Mouse (Mus musculus): ENCODE measurements around the gene Ezh1. TPM values are rescaled to one million over a fixed set of nuclear protein-coding genes. Genes with fewer than 3 reads are reported as not detected.
"Not testable (repeated sequence)": the region's sequence is repeated elsewhere in the genome, so short reads cannot be mapped to it uniquely, and the experiment has no call there.

Ezh1 gene
- polyA plus RNA-seq, 1 experiment from 2014 or later: 10.2 TPM

- Histone ChIP-seq H3K27ac (ENCODE audit: low read depth, low read length) (no peak overlapping the region), H3K4me1 (ENCODE audit: control insufficient read depth, insufficient read depth, low read length) (peaks cover 37% of the 10 kb centered on the region), H3K27me3 (ENCODE audit: control insufficient read depth, insufficient read depth, low read length) (peaks cover 71% of the 10 kb centered on the region), H3K9me3 (replicated peaks; ENCODE audit: control insufficient read depth, low read length) (no peaks in the 10 kb centered on the region), H3K4me3 (ENCODE audit: low read depth, low read length) (no peak overlapping the region), H3K36me3 (ENCODE audit: control insufficient read depth, insufficient read depth, low read length) (peaks cover 3% of the 10 kb centered on the region; the same call in 1 of the 2 replicates), H3K9ac (ENCODE audit: low read depth, low read length) (no peak overlapping the region), H3K4me2 (no peak overlapping the region)
- WGBS (ENCODE audit: insufficient replicate concordance): 62% methylated on average over 14 of the region's 14 CpGs
- ATAC-seq (replicated peaks; ENCODE audit: insufficient number of reproducible peaks, low FRiP score, low TSS enrichment): no peak
Measured at GRCm38 (mm10) chr11:101166357-101166756, 59.9 kb downstream of the Ezh1 start.

- no peak for ATAC-seq (replicated peaks; ENCODE audit: insufficient number of reproducible peaks, low FRiP score, low TSS enrichment)
- no peak overlapping the region for H3K9ac ChIP-seq (ENCODE audit: low read depth, low read length)
Measured at GRCm38 (mm10) chr11:101164677-101165580, 61.3 kb downstream of the Ezh1 start.

GRCm38 (mm10) chr11:101164351-101164665 lies 62.0 kb downstream of the Ezh1 start:
- ATAC-seq (replicated peaks; ENCODE audit: insufficient number of reproducible peaks, low FRiP score, low TSS enrichment): no peak
- Histone ChIP-seq H3K4me1 (ENCODE audit: control insufficient read depth, insufficient read depth, low read length) (peaks cover 25% of the 10 kb centered on the region), H3K9me3 (replicated peaks; ENCODE audit: control insufficient read depth, low read length) (no peaks in the 10 kb centered on the region), H3K27me3 (ENCODE audit: control insufficient read depth, insufficient read depth, low read length) (peaks cover 63% of the 10 kb centered on the region), H3K4me3 (ENCODE audit: low read depth, low read length) (peak overlapping the region; percentile 39), H3K9ac (ENCODE audit: low read depth, low read length) (no peak overlapping the region), H3K27ac (ENCODE audit: low read depth, low read length) (no peak overlapping the region), H3K4me2 (peak overlapping the region; percentile 75), H3K36me3 (ENCODE audit: control insufficient read depth, insufficient read depth, low read length) (peaks cover 3% of the 10 kb centered on the region; the same call in 1 of the 2 replicates)
- 10% methylated on average over 21 of the region's 21 CpGs for WGBS (ENCODE audit: insufficient replicate concordance)

More at GRCm38 (mm10) chr11:101164677-101165580, 61.3 kb downstream of the Ezh1 start:
- Histone ChIP-seq H3K9me3 (replicated peaks; ENCODE audit: control insufficient read depth, low read length) (no peaks in the 10 kb centered on the region), H3K4me1 (ENCODE audit: control insufficient read depth, insufficient read depth, low read length) (peaks cover 31% of the 10 kb centered on the region), H3K4me2 (peak overlapping the region; percentile 75), H3K27ac (ENCODE audit: low read depth, low read length) (no peak overlapping the region), H3K27me3 (ENCODE audit: control insufficient read depth, insufficient read depth, low read length) (peaks cover 68% of the 10 kb centered on the region), H3K4me3 (ENCODE audit: low read depth, low read length) (peak overlapping the region; percentile 39), H3K36me3 (ENCODE audit: control insufficient read depth, insufficient read depth, low read length) (peaks cover 3% of the 10 kb centered on the region; the same call in 1 of the 2 replicates)
- 18% methylated on average over 35 of the region's 35 CpGs for WGBS (ENCODE audit: insufficient replicate concordance)

GRCm38 (mm10) chr11:101163476-101164350 lies 62.5 kb downstream of the Ezh1 start:
- 0 out of 2 replicates have a peak, but pooled peaks have one; percentile 41 for ATAC-seq (replicated peaks; ENCODE audit: insufficient number of reproducible peaks, low FRiP score, low TSS enrichment)
- H3K9me3 ChIP-seq (replicated peaks; ENCODE audit: control insufficient read depth, low read length): no peaks in the 10 kb centered on the region
- no peak overlapping the region for H3K9ac ChIP-seq (ENCODE audit: low read depth, low read length)
- H3K4me3 ChIP-seq (ENCODE audit: low read depth, low read length): peak overlapping the region; percentile 39
- peaks cover 59% of the 10 kb centered on the region for H3K27me3 ChIP-seq (ENCODE audit: control insufficient read depth, insufficient read depth, low read length)
- no peak overlapping the region for H3K27ac ChIP-seq (ENCODE audit: low read depth, low read length)
- H3K4me1 ChIP-seq (ENCODE audit: control insufficient read depth, insufficient read depth, low read length): peaks cover 21% of the 10 kb centered on the region
- 21% methylated on average over 49 of the region's 49 CpGs for WGBS (ENCODE audit: insufficient replicate concordance)
- peak overlapping the region; percentile 75 for H3K4me2 ChIP-seq
- H3K36me3 ChIP-seq (ENCODE audit: control insufficient read depth, insufficient read depth, low read length): peaks cover 3% of the 10 kb centered on the region; the same call in 1 of the 2 replicates

- WGBS (ENCODE audit: insufficient replicate concordance): 71% methylated on average over 5 of the region's 5 CpGs
- H3K36me3 ChIP-seq (ENCODE audit: control insufficient read depth, insufficient read depth, low read length): peaks cover 3% of the 10 kb centered on the region; the same call in 1 of the 2 replicates
Measured at GRCm38 (mm10) chr11:101162772-101163171, 63.5 kb downstream of the Ezh1 start.

GRCm38 (mm10) chr11:101162301-101162700 lies 64.0 kb downstream of the Ezh1 start:
- no peak overlapping the region for H3K4me3 ChIP-seq (ENCODE audit: low read depth, low read length)
- H3K9ac ChIP-seq (ENCODE audit: low read depth, low read length): no peak overlapping the region
- no peak overlapping the region for H3K4me2 ChIP-seq
- 51% methylated on average over 5 of the region's 5 CpGs for WGBS (ENCODE audit: insufficient replicate concordance)
- peaks cover 44% of the 10 kb centered on the region for H3K27me3 ChIP-seq (ENCODE audit: control insufficient read depth, insufficient read depth, low read length)
- ATAC-seq (replicated peaks; ENCODE audit: insufficient number of reproducible peaks, low FRiP score, low TSS enrichment): no peak
- no peaks in the 10 kb centered on the region for H3K9me3 ChIP-seq (replicated peaks; ENCODE audit: control insufficient read depth, low read length)
- H3K27ac ChIP-seq (ENCODE audit: low read depth, low read length): no peak overlapping the region
- peaks cover 3% of the 10 kb centered on the region; the same call in 1 of the 2 replicates for H3K36me3 ChIP-seq (ENCODE audit: control insufficient read depth, insufficient read depth, low read length)
- H3K4me1 ChIP-seq (ENCODE audit: control insufficient read depth, insufficient read depth, low read length): peaks cover 13% of the 10 kb centered on the region; the same call in 1 of the 2 replicates

More at GRCm38 (mm10) chr11:101162772-101163171, 63.5 kb downstream of the Ezh1 start:
- Histone ChIP-seq H3K9ac (ENCODE audit: low read depth, low read length) (no peak overlapping the region), H3K27me3 (ENCODE audit: control insufficient read depth, insufficient read depth, low read length) (peaks cover 49% of the 10 kb centered on the region), H3K9me3 (replicated peaks; ENCODE audit: control insufficient read depth, low read length) (no peaks in the 10 kb centered on the region), H3K4me3 (ENCODE audit: low read depth, low read length) (no peak overlapping the region), H3K27ac (ENCODE audit: low read depth, low read length) (no peak overlapping the region), H3K4me1 (ENCODE audit: control insufficient read depth, insufficient read depth, low read length) (peaks cover 16% of the 10 kb centered on the region), H3K4me2 (no peak overlapping the region)
- ATAC-seq (replicated peaks; ENCODE audit: insufficient number of reproducible peaks, low FRiP score, low TSS enrichment): no peak

GRCm38 (mm10) chr11:101161551-101161950 lies 64.7 kb downstream of the Ezh1 start:
- Histone ChIP-seq H3K36me3 (ENCODE audit: control insufficient read depth, insufficient read depth, low read length) (no peaks in the 10 kb centered on the region), H3K4me3 (ENCODE audit: low read depth, low read length) (no peak overlapping the region), H3K4me1 (ENCODE audit: control insufficient read depth, insufficient read depth, low read length) (peaks cover 13% of the 10 kb centered on the region; the same call in 1 of the 2 replicates), H3K9ac (ENCODE audit: low read depth, low read length) (no peak overlapping the region), H3K4me2 (no peak overlapping the region), H3K27me3 (ENCODE audit: control insufficient read depth, insufficient read depth, low read length) (peaks cover 37% of the 10 kb centered on the region), H3K9me3 (replicated peaks; ENCODE audit: control insufficient read depth, low read length) (no peaks in the 10 kb centered on the region), H3K27ac (ENCODE audit: low read depth, low read length) (no peak overlapping the region)
- 84% methylated on average over 15 of the region's 15 CpGs for WGBS (ENCODE audit: insufficient replicate concordance)
- ATAC-seq (replicated peaks; ENCODE audit: insufficient number of reproducible peaks, low FRiP score, low TSS enrichment): no peak

- 79% methylated on average over 5 of the region's 8 CpGs for WGBS (ENCODE audit: insufficient replicate concordance)
- H3K4me3 ChIP-seq (ENCODE audit: low read depth, low read length); H3K9ac ChIP-seq (ENCODE audit: low read depth, low read length); ATAC-seq (replicated peaks; ENCODE audit: insufficient number of reproducible peaks, low FRiP score, low TSS enrichment); H3K4me2 ChIP-seq; H3K36me3 ChIP-seq (ENCODE audit: control insufficient read depth, insufficient read depth, low read length); H3K27ac ChIP-seq (ENCODE audit: low read depth, low read length); H3K9me3 ChIP-seq (replicated peaks; ENCODE audit: control insufficient read depth, low read length): not testable (repeated sequence)
- peaks cover 13% of the 10 kb centered on the region; the same call in 1 of the 2 replicates for H3K4me1 ChIP-seq (ENCODE audit: control insufficient read depth, insufficient read depth, low read length)
- peaks cover 32% of the 10 kb centered on the region for H3K27me3 ChIP-seq (ENCODE audit: control insufficient read depth, insufficient read depth, low read length)
Measured at GRCm38 (mm10) chr11:101160981-101161505, 65.2 kb downstream of the Ezh1 start.

Measured in heart, embryonic 11.5 days (tissue).